Mouse (Mus musculus): Measurements from ENCODE around the gene Mafb. TPM values are rescaled to one million over a fixed set of nuclear protein-coding genes. Genes with fewer than 3 reads are reported as not detected.

The Mafb gene
- polyA plus RNA-seq, 1 experiment from 2014 or later = 5.4 TPM

DNA sequence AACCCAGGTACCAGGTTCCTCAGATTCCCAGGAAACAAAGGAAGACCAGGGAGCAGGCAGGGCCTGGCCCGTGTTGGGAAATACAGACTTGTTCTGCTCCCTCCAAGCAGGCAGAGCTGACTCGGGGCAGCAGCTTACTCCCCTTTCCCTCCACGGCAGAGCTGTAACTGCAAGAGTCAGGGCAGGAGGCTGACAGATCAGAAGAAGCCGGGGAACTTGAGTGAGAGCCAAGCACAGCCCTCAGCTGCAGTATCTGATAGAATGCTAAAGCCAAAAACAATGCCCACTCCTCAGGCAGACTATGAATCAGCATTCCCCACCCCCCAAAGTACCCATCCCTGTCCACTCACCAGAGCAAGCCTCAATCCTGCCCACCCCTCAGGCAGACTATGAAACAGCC is 8.0 kb downstream of the Mafb start:
- peaks cover 13% of the 10 kb centered on the region for H3K4me1 ChIP-seq (ENCODE audit: control insufficient read depth, insufficient read depth, low read length)
- H3K4me3 ChIP-seq (ENCODE audit: low read depth, low read length) = no peak overlapping the region
- no peak overlapping the region for H3K9ac ChIP-seq (ENCODE audit: low read length)
- peak; percentile 38 for DNase-seq (ENCODE audit: low spot score)
- no peak overlapping the region for H3K4me2 ChIP-seq (ENCODE audit: low read depth, severe bottlenecking)
- 3% methylated on average over 4 of the region's 4 CpGs for WGBS
- H3K27ac ChIP-seq (replicated peaks; ENCODE audit: low read depth, low read length) = no peak overlapping the region
- H3K27me3 ChIP-seq (ENCODE audit: control insufficient read depth, insufficient read depth, low read length) = peaks cover 52% of the 10 kb centered on the region
- no peaks in the 10 kb centered on the region for H3K9me3 ChIP-seq (ENCODE audit: control insufficient read depth, low read length)
- H3K36me3 ChIP-seq (ENCODE audit: control insufficient read depth, insufficient read depth, low read length) = no peaks in the 10 kb centered on the region
- no peak for ATAC-seq (ENCODE audit: insufficient number of reproducible peaks, low FRiP score, low TSS enrichment, low read depth)

DNA sequence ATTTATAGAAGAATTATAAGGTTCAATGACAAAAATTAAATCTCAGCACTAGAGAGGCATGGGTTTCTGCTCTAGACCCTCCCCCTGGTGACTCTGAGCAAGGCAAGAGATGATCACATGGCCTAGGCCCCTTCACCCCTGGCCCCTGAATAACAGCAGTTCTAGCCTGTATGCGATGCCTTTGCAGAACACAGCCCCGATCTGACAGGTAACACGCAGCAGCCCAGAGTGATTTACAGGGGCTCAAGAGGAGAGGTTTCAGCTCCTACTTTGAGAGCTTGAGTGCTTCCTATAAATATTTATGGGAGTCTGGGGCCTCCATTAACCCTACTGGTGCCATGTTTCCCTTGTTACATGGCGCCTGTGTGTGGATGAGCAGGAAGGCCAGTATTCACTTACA is 9.4 kb downstream of the Mafb start:
- no peak overlapping the region for H3K4me2 ChIP-seq (ENCODE audit: low read depth, severe bottlenecking)
- H3K4me3 ChIP-seq (ENCODE audit: low read depth, low read length) = no peak overlapping the region
- H3K36me3 ChIP-seq (ENCODE audit: control insufficient read depth, insufficient read depth, low read length) = no peaks in the 10 kb centered on the region
- H3K4me1 ChIP-seq (ENCODE audit: control insufficient read depth, insufficient read depth, low read length) = peaks cover 13% of the 10 kb centered on the region
- no peak overlapping the region for H3K27ac ChIP-seq (replicated peaks; ENCODE audit: low read depth, low read length)
- no peak overlapping the region for H3K9ac ChIP-seq (ENCODE audit: low read length)
- WGBS = 12% methylated on average over 4 of the region's 4 CpGs
- DNase-seq (ENCODE audit: low spot score) (peak; percentile 55), ATAC-seq (ENCODE audit: insufficient number of reproducible peaks, low FRiP score, low TSS enrichment, low read depth) (peak; percentile 48)
- no peaks in the 10 kb centered on the region for H3K9me3 ChIP-seq (ENCODE audit: control insufficient read depth, low read length)
- H3K27me3 ChIP-seq (ENCODE audit: control insufficient read depth, insufficient read depth, low read length) = peaks cover 43% of the 10 kb centered on the region

DNA sequence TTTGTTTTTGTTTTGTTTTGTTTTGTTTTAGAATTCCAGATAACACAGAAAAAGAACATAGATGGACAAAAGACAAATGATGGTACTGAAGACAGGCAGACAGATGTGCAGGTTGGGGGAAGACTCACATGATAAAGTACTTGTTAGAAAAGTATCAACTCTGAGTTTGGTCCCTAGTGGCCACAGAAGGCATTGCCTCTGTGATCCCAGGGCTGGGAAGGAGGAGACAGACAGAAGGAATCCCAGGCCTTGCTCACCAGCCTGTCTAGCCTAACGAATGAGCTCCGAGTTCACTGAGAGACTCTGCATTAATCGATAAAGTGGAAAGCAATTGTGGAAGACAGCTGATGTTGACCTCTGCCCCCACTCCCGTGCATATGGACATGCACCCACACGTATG is 10.7 kb downstream of the Mafb start:
- Histone ChIP-seq H3K27ac (replicated peaks; ENCODE audit: low read depth, low read length) (no peak overlapping the region), H3K27me3 (ENCODE audit: control insufficient read depth, insufficient read depth, low read length) (peaks cover 30% of the 10 kb centered on the region), H3K4me1 (ENCODE audit: control insufficient read depth, insufficient read depth, low read length) (peaks cover 17% of the 10 kb centered on the region), H3K4me3 (ENCODE audit: low read depth, low read length) (no peak overlapping the region), H3K36me3 (ENCODE audit: control insufficient read depth, insufficient read depth, low read length) (no peaks in the 10 kb centered on the region), H3K4me2 (ENCODE audit: low read depth, severe bottlenecking) (no peak overlapping the region), H3K9ac (ENCODE audit: low read length) (no peak overlapping the region), H3K9me3 (ENCODE audit: control insufficient read depth, low read length) (no peaks in the 10 kb centered on the region)
- DNase-seq (ENCODE audit: low spot score) (no peak), ATAC-seq (ENCODE audit: insufficient number of reproducible peaks, low FRiP score, low TSS enrichment, low read depth) (no peak)
- 54% methylated on average over 5 of the region's 5 CpGs for WGBS

DNA sequence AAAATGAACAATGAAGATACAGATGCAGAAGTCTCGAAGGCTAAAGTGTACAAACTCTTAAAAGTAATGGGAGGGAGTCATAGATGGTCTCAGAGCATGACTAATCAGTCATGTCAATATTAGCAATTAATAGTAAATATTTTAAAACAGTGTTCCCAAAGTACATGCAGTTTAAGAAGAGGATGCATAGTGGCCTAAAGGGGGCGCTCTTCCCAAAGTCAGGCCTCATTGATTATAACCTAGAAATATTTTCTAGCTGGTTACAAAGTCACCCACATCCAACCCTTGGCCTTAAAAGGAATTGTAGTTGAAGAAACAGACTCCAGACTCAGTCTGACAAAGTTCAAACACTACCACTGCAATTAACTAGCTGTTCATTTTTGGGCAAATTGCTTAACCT is 12.5 kb downstream of the Mafb start:
- H3K4me1 ChIP-seq (ENCODE audit: control insufficient read depth, insufficient read depth, low read length) = peaks cover 18% of the 10 kb centered on the region
- ATAC-seq (ENCODE audit: insufficient number of reproducible peaks, low FRiP score, low TSS enrichment, low read depth) = no peak
- WGBS = 59% methylated on average over 2 of the region's 2 CpGs
- no peak overlapping the region for H3K4me2 ChIP-seq (ENCODE audit: low read depth, severe bottlenecking)
- H3K27ac ChIP-seq (replicated peaks; ENCODE audit: low read depth, low read length) = no peak overlapping the region
- H3K27me3 ChIP-seq (ENCODE audit: control insufficient read depth, insufficient read depth, low read length) = peaks cover 13% of the 10 kb centered on the region
- no peak overlapping the region for H3K4me3 ChIP-seq (ENCODE audit: low read depth, low read length)
- no peak overlapping the region for H3K9ac ChIP-seq (ENCODE audit: low read length)
- no peaks in the 10 kb centered on the region for H3K36me3 ChIP-seq (ENCODE audit: control insufficient read depth, insufficient read depth, low read length)
- no peak for DNase-seq (ENCODE audit: low spot score)
- H3K9me3 ChIP-seq (ENCODE audit: control insufficient read depth, low read length) = no peaks in the 10 kb centered on the region

DNA sequence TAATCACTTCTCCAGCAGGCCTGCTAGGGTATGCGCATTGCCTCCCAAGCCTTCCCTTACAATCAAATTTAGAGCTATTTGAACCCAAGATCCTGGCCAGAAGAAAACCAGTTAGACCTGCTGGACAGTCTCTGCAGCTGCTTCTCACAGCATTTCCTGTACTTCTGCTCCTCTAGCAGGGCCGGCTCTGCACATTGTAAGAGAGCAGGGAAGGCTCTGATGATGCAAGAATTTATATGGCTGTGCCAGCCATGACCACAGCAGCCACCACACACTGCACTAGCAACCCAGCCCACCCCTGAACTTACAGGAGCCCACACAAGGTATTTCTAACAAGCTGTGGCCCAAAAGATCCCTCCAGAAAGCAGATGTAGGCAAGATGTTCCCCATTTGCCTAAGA is 13.3 kb downstream of the Mafb start:
- no peak overlapping the region for H3K9ac ChIP-seq (ENCODE audit: low read length)
- 40% methylated on average over 2 of the region's 2 CpGs for WGBS

DNA sequence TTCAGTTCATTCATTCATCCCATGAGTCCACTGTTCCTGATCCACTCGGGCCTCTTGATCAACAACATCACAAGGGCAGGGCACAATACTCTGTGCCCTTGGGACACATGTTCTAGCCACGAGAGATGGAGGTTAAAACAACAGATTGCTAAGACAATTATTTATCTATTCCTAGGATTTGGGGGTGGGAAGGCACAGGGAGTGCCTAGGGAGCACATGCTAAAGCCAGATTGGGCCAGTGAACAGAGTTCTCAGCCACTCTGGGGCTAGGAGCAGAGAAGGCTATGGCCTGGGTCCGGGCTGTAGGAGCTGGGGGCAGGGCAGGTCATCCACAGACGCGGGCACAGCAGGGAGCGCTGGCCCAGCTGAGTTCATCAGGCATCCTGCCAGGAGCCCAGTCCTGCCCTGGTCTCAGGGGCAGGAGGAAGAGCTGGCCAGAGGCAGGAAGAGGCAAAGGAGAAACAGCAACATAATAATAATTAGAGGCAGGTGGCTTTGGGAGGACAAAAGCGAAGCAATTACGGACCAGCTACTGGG is 15.8 kb downstream of the Mafb start:
- Histone ChIP-seq H3K4me2 (ENCODE audit: low read depth, severe bottlenecking) (no peak overlapping the region), H3K4me3 (ENCODE audit: low read depth, low read length) (no peak overlapping the region), H3K27me3 (ENCODE audit: control insufficient read depth, insufficient read depth, low read length) (no peaks in the 10 kb centered on the region), H3K27ac (replicated peaks; ENCODE audit: low read depth, low read length) (no peak overlapping the region), H3K4me1 (ENCODE audit: control insufficient read depth, insufficient read depth, low read length) (peaks cover 21% of the 10 kb centered on the region), H3K9me3 (ENCODE audit: control insufficient read depth, low read length) (no peaks in the 10 kb centered on the region), H3K36me3 (ENCODE audit: control insufficient read depth, insufficient read depth, low read length) (no peaks in the 10 kb centered on the region), H3K9ac (ENCODE audit: low read length) (no peak overlapping the region)
- 30% methylated on average over 8 of the region's 8 CpGs for WGBS
- no peak for ATAC-seq (ENCODE audit: insufficient number of reproducible peaks, low FRiP score, low TSS enrichment, low read depth)
- DNase-seq (ENCODE audit: low spot score) = no peak

More for the DNA sequence above, 13.3 kb downstream of the Mafb start:
- Histone ChIP-seq H3K27ac (replicated peaks; ENCODE audit: low read depth, low read length) (no peak overlapping the region), H3K9me3 (ENCODE audit: control insufficient read depth, low read length) (no peaks in the 10 kb centered on the region), H3K4me2 (ENCODE audit: low read depth, severe bottlenecking) (no peak overlapping the region), H3K4me3 (ENCODE audit: low read depth, low read length) (no peak overlapping the region), H3K36me3 (ENCODE audit: control insufficient read depth, insufficient read depth, low read length) (no peaks in the 10 kb centered on the region), H3K4me1 (ENCODE audit: control insufficient read depth, insufficient read depth, low read length) (peaks cover 25% of the 10 kb centered on the region), H3K27me3 (ENCODE audit: control insufficient read depth, insufficient read depth, low read length) (peaks cover 5% of the 10 kb centered on the region; the same call in 1 of the 2 replicates)
- ATAC-seq (ENCODE audit: insufficient number of reproducible peaks, low FRiP score, low TSS enrichment, low read depth) (no peak), DNase-seq (ENCODE audit: low spot score) (no peak)

DNA sequence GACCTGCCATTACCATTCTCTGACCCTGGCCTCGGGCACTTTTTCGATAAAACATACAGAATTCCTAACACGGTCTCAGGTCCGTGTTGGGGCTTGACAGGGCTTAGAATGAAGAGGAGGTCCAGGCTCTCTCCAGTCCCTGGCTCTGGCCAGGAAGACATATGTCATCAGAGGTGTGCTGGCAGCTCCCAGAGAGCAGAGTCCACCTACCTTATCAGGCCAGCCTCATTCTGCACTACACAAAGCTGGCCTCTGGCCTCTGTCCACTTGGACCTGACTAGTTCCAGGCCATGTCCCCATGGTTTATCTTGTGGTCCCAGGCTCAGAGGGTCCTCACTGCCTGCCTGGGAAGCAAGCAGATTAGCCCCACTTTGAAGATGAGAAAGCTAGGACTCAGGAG is 17.3 kb downstream of the Mafb start:
- Histone ChIP-seq H3K9ac (ENCODE audit: low read length) (no peak overlapping the region), H3K9me3 (ENCODE audit: control insufficient read depth, low read length) (no peaks in the 10 kb centered on the region), H3K4me2 (ENCODE audit: low read depth, severe bottlenecking) (no peak overlapping the region), H3K27me3 (ENCODE audit: control insufficient read depth, insufficient read depth, low read length) (no peaks in the 10 kb centered on the region), H3K4me1 (ENCODE audit: control insufficient read depth, insufficient read depth, low read length) (peaks cover 21% of the 10 kb centered on the region), H3K4me3 (ENCODE audit: low read depth, low read length) (no peak overlapping the region), H3K27ac (replicated peaks; ENCODE audit: low read depth, low read length) (no peak overlapping the region), H3K36me3 (ENCODE audit: control insufficient read depth, insufficient read depth, low read length) (no peaks in the 10 kb centered on the region)
- no peak for ATAC-seq (ENCODE audit: insufficient number of reproducible peaks, low FRiP score, low TSS enrichment, low read depth)
- WGBS = 61% methylated on average over 4 of the region's 4 CpGs
- DNase-seq (ENCODE audit: low spot score) = no peak

DNA sequence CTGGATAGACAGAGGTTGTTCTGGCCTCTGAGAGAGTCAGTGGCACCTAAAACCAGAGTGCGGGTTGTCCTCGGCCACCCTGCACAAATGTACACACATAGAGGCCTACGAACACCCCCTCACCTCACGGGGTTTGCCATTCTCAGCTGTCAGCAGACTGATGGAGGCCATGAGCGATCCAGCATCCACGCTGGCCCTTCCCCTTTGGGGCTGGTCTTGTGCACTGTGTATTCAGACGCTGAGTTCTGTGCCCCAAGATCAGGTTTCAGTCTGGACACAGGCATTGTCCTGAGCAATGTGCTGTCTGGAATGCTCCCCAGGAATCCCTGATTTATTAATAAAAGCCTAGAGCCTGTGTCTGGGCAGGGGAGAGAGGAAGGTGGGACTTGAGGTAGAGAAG is 18.1 kb downstream of the Mafb start:
- ATAC-seq (ENCODE audit: insufficient number of reproducible peaks, low FRiP score, low TSS enrichment, low read depth) (no peak), DNase-seq (ENCODE audit: low spot score) (peak; percentile 59)
- no peak overlapping the region for H3K4me3 ChIP-seq (ENCODE audit: low read depth, low read length)
- no peak overlapping the region for H3K9ac ChIP-seq (ENCODE audit: low read length)
- 30% methylated on average over 7 of the region's 7 CpGs for WGBS
- no peaks in the 10 kb centered on the region for H3K27me3 ChIP-seq (ENCODE audit: control insufficient read depth, insufficient read depth, low read length)
- H3K4me1 ChIP-seq (ENCODE audit: control insufficient read depth, insufficient read depth, low read length) = peaks cover 21% of the 10 kb centered on the region
- no peak overlapping the region for H3K27ac ChIP-seq (replicated peaks; ENCODE audit: low read depth, low read length)
- no peaks in the 10 kb centered on the region for H3K9me3 ChIP-seq (ENCODE audit: control insufficient read depth, low read length)
- no peak overlapping the region for H3K4me2 ChIP-seq (ENCODE audit: low read depth, severe bottlenecking)
- H3K36me3 ChIP-seq (ENCODE audit: control insufficient read depth, insufficient read depth, low read length) = no peaks in the 10 kb centered on the region

DNA sequence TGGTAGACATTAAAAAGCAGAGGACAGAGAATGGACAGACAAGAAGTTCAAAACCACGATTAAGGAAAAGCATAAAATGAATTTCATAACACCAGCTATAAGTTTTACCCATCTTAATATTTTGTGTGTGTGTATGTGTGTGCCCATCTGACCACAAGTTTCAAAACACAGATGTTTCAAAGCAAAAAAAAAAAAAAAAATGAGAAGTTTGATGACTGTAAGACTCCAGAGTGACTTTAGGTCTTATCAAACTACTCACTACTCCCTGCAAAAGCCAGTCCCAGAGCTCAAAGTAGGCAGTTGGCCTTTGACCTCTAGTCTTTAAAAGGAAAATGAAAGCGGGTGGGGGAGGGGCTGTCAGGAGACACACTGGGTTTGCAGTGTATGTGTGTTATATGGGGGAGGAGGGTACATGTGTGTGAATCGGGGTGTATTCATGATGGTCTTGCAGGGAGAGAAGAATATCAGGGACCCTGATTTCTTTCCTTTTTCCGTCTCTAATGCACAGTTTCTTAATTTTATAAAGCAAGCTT is 18.7 kb downstream of the Mafb start:
- WGBS = 44% methylated on average over 4 of the region's 4 CpGs
- H3K9me3 ChIP-seq (ENCODE audit: control insufficient read depth, low read length) = no peaks in the 10 kb centered on the region
- peak; percentile 38 for DNase-seq (ENCODE audit: low spot score)
- peaks cover 21% of the 10 kb centered on the region for H3K4me1 ChIP-seq (ENCODE audit: control insufficient read depth, insufficient read depth, low read length)
- no peak overlapping the region for H3K27ac ChIP-seq (replicated peaks; ENCODE audit: low read depth, low read length)
- ATAC-seq (ENCODE audit: insufficient number of reproducible peaks, low FRiP score, low TSS enrichment, low read depth) = no peak
- H3K36me3 ChIP-seq (ENCODE audit: control insufficient read depth, insufficient read depth, low read length) = no peaks in the 10 kb centered on the region
- H3K27me3 ChIP-seq (ENCODE audit: control insufficient read depth, insufficient read depth, low read length) = no peaks in the 10 kb centered on the region
- H3K4me3 ChIP-seq (ENCODE audit: low read depth, low read length) = no peak overlapping the region
- H3K9ac ChIP-seq (ENCODE audit: low read length) = no peak overlapping the region
- H3K4me2 ChIP-seq (ENCODE audit: low read depth, severe bottlenecking) = no peak overlapping the region

All from limb, embryonic 11.5 days (tissue).